Comparison of ENCODE assay signal across 15 mouse cellular contexts in genomic region chr7:112463074-112463473, GRCm38 (mm10). TPM values are rescaled to one million over a fixed set of nuclear protein-coding genes. Genes with fewer than 3 reads are reported as not detected.
DNase-seq lines count a peak whose midpoint lies in the region; ATAC-seq and TF ChIP-seq lines count a peak whose summit lies in the region.
"Had no signal": no experiment of that assay in that cellular context is flagged by ENCODE, and none has a peak within 500 bp of the region (broad histone marks: within the 10 kb centered on the region; RNA-seq: fewer than 3 reads in every experiment).

No protein-coding gene starts in this region.

- peak overlapping the region; percentile 51; the same call in 1 of the 2 replicates for H3K27ac ChIP-seq in forebrain, embryonic 10.5 days
- no peak overlapping the region for H3K27ac ChIP-seq in forebrain, postnatal 0 days (ENCODE audit: low read depth, low read length)
- H3K27ac ChIP-seq in intestine, embryonic 15.5 days: peak overlapping the region; percentile 75
- peak overlapping the region; percentile 73 for H3K27ac ChIP-seq in stomach, embryonic 16.5 days (ENCODE audit: low read length)

- DNase-seq in forebrain, embryonic 10.5 days (ENCODE audit: extremely low spot score, low spot score): no peak
- DNase-seq in forebrain, postnatal 0 days: no peak
- peak; percentile 48 for DNase-seq in kidney, postnatal 10 days
- DNase-seq in kidney, adult 8-10 months: no peak
- no peak for DNase-seq in left cerebral cortex, postnatal 36 days (ENCODE audit: low spot score in 2 of 2)
- DNase-seq in liver: no peak
- DNase-seq: cerebellum, postnatal 10 days; heart, postnatal 14 days; liver, postnatal 0 days; spleen, adult 18-20 months; thymus, adult 2 months had no signal

- ATAC-seq in forebrain, postnatal 0 days: no peak
- no peak for ATAC-seq in intestine, embryonic 15.5 days
- ATAC-seq in stomach, embryonic 16.5 days (ENCODE audit: insufficient read depth, low FRiP score): no peak
- ATAC-seq: liver, postnatal 0 days had no signal

- no peak for TF ChIP-seq CTCF in forebrain, postnatal 0 days (IDR thresholded peaks at IDR 0.05; ENCODE audit: low read depth)

- H3K4me1 ChIP-seq in forebrain, embryonic 10.5 days: peaks cover 53% of the 10 kb centered on the region
- 0 out of 2 replicates have a peak, but pooled peaks cover 3% of the 10 kb centered on the region for H3K4me1 ChIP-seq in forebrain, postnatal 0 days (ENCODE audit: insufficient read depth)
- H3K4me1 ChIP-seq in intestine, embryonic 15.5 days (replicated peaks): peaks cover 36% of the 10 kb centered on the region
- H3K4me1 ChIP-seq in stomach, embryonic 16.5 days (ENCODE audit: control insufficient read depth, insufficient read depth, low read length): peaks cover 53% of the 10 kb centered on the region

- H3K9me3 ChIP-seq in forebrain, embryonic 10.5 days: no peaks in the 10 kb centered on the region
- H3K9me3 ChIP-seq in forebrain, postnatal 0 days (ENCODE audit: low read length): no peaks in the 10 kb centered on the region
- no peaks in the 10 kb centered on the region for H3K9me3 ChIP-seq in intestine, embryonic 15.5 days
- H3K9me3 ChIP-seq in stomach, embryonic 16.5 days (replicated peaks; ENCODE audit: control insufficient read depth, low read length): no peaks in the 10 kb centered on the region

- 2% methylated on average over 2 of the region's 2 CpGs for WGBS in forebrain, embryonic 10.5 days
- WGBS in forebrain, postnatal 0 days: 24% methylated on average over 2 of the region's 2 CpGs
- 19% methylated on average over 2 of the region's 2 CpGs for WGBS in intestine, embryonic 15.5 days
- WGBS in stomach, embryonic 16.5 days: 12% methylated on average over 2 of the region's 2 CpGs

- no peak overlapping the region for H3K9ac ChIP-seq in forebrain, postnatal 0 days
- no peak overlapping the region for H3K9ac ChIP-seq in intestine, embryonic 15.5 days
- H3K9ac ChIP-seq in stomach, embryonic 16.5 days (ENCODE audit: low read length): peak overlapping the region; percentile 49; the same call in 1 of the 2 replicates
- H3K9ac ChIP-seq: liver, postnatal 0 days had no signal

- peaks cover 7% of the 10 kb centered on the region; the same call in 1 of the 2 replicates for H3K36me3 ChIP-seq in forebrain, embryonic 10.5 days (replicated peaks)
- no peaks in the 10 kb centered on the region for H3K36me3 ChIP-seq in forebrain, postnatal 0 days (ENCODE audit: insufficient read depth)
- H3K36me3 ChIP-seq in intestine, embryonic 15.5 days: no peaks in the 10 kb centered on the region
- peaks cover 3% of the 10 kb centered on the region; the same call in 1 of the 2 replicates for H3K36me3 ChIP-seq in stomach, embryonic 16.5 days (ENCODE audit: control insufficient read depth, insufficient read depth, low read length)
- H3K36me3 ChIP-seq: G1E had no signal

- no peaks in the 10 kb centered on the region for H3K27me3 ChIP-seq in forebrain, embryonic 10.5 days (ENCODE audit: poor library complexity, severe bottlenecking)
- no peaks in the 10 kb centered on the region for H3K27me3 ChIP-seq in forebrain, postnatal 0 days (ENCODE audit: insufficient read depth, low read length)
- H3K27me3 ChIP-seq in intestine, embryonic 15.5 days (replicated peaks): no peaks in the 10 kb centered on the region
- H3K27me3 ChIP-seq in stomach, embryonic 16.5 days (ENCODE audit: control insufficient read depth, insufficient read depth, low read length): no peaks in the 10 kb centered on the region

- H3K4me2 ChIP-seq in forebrain, postnatal 0 days (ENCODE audit: low read depth): no peak overlapping the region
- no peak overlapping the region; the same call in 1 of the 2 replicates for H3K4me2 ChIP-seq in intestine, embryonic 15.5 days (replicated peaks)
- H3K4me2 ChIP-seq in stomach, embryonic 16.5 days (ENCODE audit: low read depth, low read length): 0 out of 2 replicates have a peak overlapping the region, but pooled peaks have one; percentile 10

- H3K4me3 ChIP-seq in forebrain, embryonic 10.5 days: no peak overlapping the region
- H3K4me3 ChIP-seq in forebrain, postnatal 0 days (ENCODE audit: low read depth, low read length): no peak overlapping the region
- H3K4me3 ChIP-seq in intestine, embryonic 15.5 days (replicated peaks): no peak overlapping the region
- H3K4me3 ChIP-seq in stomach, embryonic 16.5 days (replicated peaks; ENCODE audit: low read length): no peak overlapping the region

- intact Hi-C loops in left cerebral cortex, postnatal 36 days (cut with DNase I): no loop called here

RNA-seq across cellular contexts. Expression of gene Parva, which starts 35.8 kb away (rescaled TPM):
- 51.6 and 54.7 TPM in 2 replicates for polyA plus RNA-seq in forebrain, embryonic 10.5 days (2016; fragmentation: Nextera tagmentation; extraction: Ambion mirVana)
- total RNA-seq in forebrain, postnatal 0 days (2014; rRNA removed): 13.9 and 17.6 TPM in 2 replicates
- 12.0 and 19.1 TPM in 2 replicates for polyA plus RNA-seq in forebrain, postnatal 0 days (2015; fragmentation: Nextera tagmentation; extraction: Ambion mirVana)
- polyA plus RNA-seq in intestine, embryonic 15.5 days (2015; fragmentation: Nextera tagmentation; extraction: Ambion mirVana): 79.8 and 90.0 TPM in 2 replicates
- polyA plus RNA-seq in stomach, embryonic 16.5 days (2015; fragmentation: Nextera tagmentation; extraction: Ambion mirVana): 132 and 141 TPM in 2 replicates
- total RNA-seq in left cerebral cortex, postnatal 36 days (2021): 10 to 100 TPM; 49.1 to 60.9 TPM
- total RNA-seq: megakaryocyte-erythroid progenitor cell, adult 5-6 weeks had no signal
- polyA plus RNA-seq: G1E had no signal
